Mouse (Mus musculus): ENCODE measurements at regions not wholly inside any gene's neighbourhood (a gene's known extent, or its start where the extent isn't known, plus 50 kb on each side); places are given as distances from the start of the nearest gene placed in this dataset.

DNA sequence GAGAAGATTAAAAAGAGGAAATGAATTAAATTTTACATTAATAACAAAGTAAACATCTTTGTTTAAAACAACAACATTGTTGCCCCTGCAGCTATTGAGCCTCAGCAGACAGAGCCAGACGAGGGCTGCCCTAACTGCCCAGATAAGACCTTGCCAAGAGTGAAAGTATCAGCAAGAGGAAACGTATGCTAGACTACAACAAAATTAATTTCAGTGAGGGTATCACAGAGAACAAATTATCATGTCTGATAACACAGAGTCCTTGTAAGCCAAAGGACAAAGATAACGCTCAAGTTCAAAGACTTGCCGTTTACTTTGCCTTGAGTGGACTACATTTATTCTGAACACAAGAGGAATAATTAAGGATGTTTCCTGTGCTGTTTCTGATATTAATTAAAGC lies 235.0 kb upstream of the Gm15217 start:
- ATAC-seq (replicated peaks in 1 of 2; ENCODE audit: insufficient read depth in 1 of 2, low FRiP score in 2 of 2, low TSS enrichment in 1 of 2, low read depth in 1 of 2, poor library complexity in 2 of 2, severe bottlenecking in 2 of 2), result no peak

- ATAC-seq (replicated peaks in 1 of 2; ENCODE audit: insufficient read depth in 1 of 2, low FRiP score in 2 of 2, low TSS enrichment in 1 of 2, low read depth in 1 of 2, poor library complexity in 2 of 2, severe bottlenecking in 2 of 2), result no peak
Observed at GRCm38 (mm10) chr14:46144707-46145106, 234.5 kb upstream of the Gm15217 start.

GRCm38 (mm10) chr14:46145584-46145983 lies 233.6 kb upstream of the Gm15217 start:
- no peak for ATAC-seq (replicated peaks in 1 of 2; ENCODE audit: insufficient read depth in 1 of 2, low FRiP score in 2 of 2, low TSS enrichment in 1 of 2, low read depth in 1 of 2, poor library complexity in 2 of 2, severe bottlenecking in 2 of 2)

GRCm38 (mm10) chr14:46149073-46149661 lies 230.0 kb upstream of the Gm15217 start:
- ATAC-seq (replicated peaks in 1 of 2; ENCODE audit: insufficient read depth in 1 of 2, low FRiP score in 2 of 2, low TSS enrichment in 1 of 2, low read depth in 1 of 2, poor library complexity in 2 of 2, severe bottlenecking in 2 of 2), result no peak

DNA sequence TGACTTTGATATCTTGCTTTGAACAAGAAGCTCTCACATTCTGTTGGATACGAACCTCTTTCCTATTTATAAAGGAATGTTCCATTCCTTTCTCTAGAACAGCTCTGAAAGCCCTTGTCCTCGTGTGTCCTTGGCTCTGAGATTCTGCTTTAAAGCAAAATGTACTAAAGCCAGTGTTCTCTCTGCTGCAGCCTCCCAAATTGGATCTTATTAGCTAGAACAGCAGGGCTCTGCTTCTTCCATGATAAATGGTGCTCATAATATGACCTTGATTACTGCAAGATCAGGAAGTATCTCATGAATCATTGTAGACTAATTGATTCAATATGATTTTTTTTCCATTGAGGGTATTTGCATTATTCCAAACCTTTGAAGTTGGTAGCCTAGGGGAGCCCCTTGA lies 220.5 kb upstream of the Gm15217 start:
- no peak for ATAC-seq (replicated peaks in 1 of 2; ENCODE audit: insufficient read depth in 1 of 2, low FRiP score in 2 of 2, low TSS enrichment in 1 of 2, low read depth in 1 of 2, poor library complexity in 2 of 2, severe bottlenecking in 2 of 2)

DNA sequence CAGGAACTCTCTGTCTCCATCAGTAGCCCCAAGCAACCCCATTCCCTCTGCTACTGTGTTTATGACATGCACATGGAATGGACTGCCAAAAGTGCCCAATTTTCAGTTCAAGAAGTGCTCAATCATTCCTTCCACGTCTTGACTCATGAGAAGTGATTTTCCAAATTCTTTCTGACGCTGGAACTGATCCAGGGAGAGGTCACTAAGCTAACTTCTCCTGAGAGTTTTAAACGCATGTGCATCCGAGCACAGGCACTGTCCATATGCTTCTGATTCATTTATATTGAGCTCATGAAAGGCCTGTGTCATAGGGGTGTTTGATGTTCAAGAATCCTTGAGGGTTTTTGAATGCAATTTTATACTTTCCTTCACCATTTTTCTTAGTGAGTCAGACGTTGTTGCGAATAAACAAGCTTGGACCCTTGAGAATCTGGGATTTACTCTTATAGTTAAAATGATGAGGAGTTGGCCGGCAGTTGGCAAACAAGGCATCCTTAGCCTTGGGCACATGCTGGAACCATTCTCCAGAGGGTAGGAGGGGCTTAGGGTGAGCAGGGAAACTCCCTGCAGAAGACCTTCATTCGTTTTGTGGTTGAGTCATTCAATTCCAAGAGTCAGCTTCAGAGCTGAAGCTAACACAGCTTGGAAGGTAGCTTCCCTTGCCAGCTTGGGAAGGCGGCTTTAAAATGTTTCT lies 206.9 kb upstream of the Gm15217 start:
- ATAC-seq (replicated peaks in 1 of 2; ENCODE audit: insufficient read depth in 1 of 2, low FRiP score in 2 of 2, low TSS enrichment in 1 of 2, low read depth in 1 of 2, poor library complexity in 2 of 2, severe bottlenecking in 2 of 2), result no peak

- no peak for ATAC-seq (replicated peaks in 1 of 2; ENCODE audit: insufficient read depth in 1 of 2, low FRiP score in 2 of 2, low TSS enrichment in 1 of 2, low read depth in 1 of 2, poor library complexity in 2 of 2, severe bottlenecking in 2 of 2)
Observed at GRCm38 (mm10) chr14:46172875-46173324, 206.3 kb upstream of the Gm15217 start.

DNA sequence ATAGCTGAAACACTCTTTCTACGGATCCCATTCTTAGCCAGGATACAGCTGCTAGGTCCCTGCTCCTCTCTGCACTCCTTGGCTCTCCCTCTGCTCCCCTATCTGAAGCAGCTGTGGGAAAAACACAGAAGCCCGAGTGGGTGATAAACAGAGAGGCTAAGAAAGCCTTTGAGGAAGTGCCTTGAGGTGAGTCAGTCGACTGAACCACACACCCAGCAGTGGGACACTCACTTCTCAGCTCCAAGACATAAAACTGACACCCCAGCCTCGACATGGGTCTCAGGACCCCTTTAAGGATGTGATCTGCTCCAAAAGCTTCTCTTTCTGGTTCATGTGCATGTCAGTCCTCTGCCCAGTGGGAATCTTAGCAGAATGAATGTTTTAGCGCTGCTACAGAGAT lies 204.8 kb upstream of the Gm15217 start:
- ATAC-seq (replicated peaks in 1 of 2; ENCODE audit: insufficient read depth in 1 of 2, low FRiP score in 2 of 2, low TSS enrichment in 1 of 2, low read depth in 1 of 2, poor library complexity in 2 of 2, severe bottlenecking in 2 of 2), result peak; percentile 18 to 41; a peak in 2 of 4 replicates

- peak; percentile 52 to 53; a peak in 2 of 4 replicates for ATAC-seq (replicated peaks in 1 of 2; ENCODE audit: insufficient read depth in 1 of 2, low FRiP score in 2 of 2, low TSS enrichment in 1 of 2, low read depth in 1 of 2, poor library complexity in 2 of 2, severe bottlenecking in 2 of 2)
Observed at GRCm38 (mm10) chr14:46175291-46176216, 203.7 kb upstream of the Gm15217 start.

GRCm38 (mm10) chr14:46179024-46179423 lies 200.2 kb upstream of the Gm15217 start:
- peak; percentile 69 to 85; a peak in 3 of 4 replicates for ATAC-seq (replicated peaks in 1 of 2; ENCODE audit: insufficient read depth in 1 of 2, low FRiP score in 2 of 2, low TSS enrichment in 1 of 2, low read depth in 1 of 2, poor library complexity in 2 of 2, severe bottlenecking in 2 of 2)

GRCm38 (mm10) chr14:46191639-46192399 lies 187.4 kb upstream of the Gm15217 start:
- ATAC-seq (replicated peaks in 1 of 2; ENCODE audit: insufficient read depth in 1 of 2, low FRiP score in 2 of 2, low TSS enrichment in 1 of 2, low read depth in 1 of 2, poor library complexity in 2 of 2, severe bottlenecking in 2 of 2), result no peak

DNA sequence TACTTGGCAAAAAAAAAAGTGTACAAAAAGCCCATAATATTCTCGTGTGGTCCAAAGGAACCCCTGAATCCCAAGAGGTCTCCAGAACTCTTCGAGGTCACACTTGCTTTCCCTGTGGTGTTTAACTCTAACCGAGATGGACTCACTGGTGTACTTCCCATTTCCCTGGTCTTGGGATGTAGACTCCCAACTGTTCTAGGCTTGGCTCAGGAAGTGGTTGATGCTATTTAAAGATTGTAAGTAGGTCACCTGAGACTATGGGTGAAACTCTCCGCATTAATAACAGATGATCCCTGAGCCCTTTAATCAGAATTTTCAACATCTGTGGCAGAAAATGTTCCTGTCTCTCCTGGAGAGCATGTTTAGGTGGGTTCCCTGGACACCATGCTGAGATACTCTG lies 185.6 kb upstream of the Gm15217 start:
- no peak for ATAC-seq (replicated peaks in 1 of 2; ENCODE audit: insufficient read depth in 1 of 2, low FRiP score in 2 of 2, low TSS enrichment in 1 of 2, low read depth in 1 of 2, poor library complexity in 2 of 2, severe bottlenecking in 2 of 2)

DNA sequence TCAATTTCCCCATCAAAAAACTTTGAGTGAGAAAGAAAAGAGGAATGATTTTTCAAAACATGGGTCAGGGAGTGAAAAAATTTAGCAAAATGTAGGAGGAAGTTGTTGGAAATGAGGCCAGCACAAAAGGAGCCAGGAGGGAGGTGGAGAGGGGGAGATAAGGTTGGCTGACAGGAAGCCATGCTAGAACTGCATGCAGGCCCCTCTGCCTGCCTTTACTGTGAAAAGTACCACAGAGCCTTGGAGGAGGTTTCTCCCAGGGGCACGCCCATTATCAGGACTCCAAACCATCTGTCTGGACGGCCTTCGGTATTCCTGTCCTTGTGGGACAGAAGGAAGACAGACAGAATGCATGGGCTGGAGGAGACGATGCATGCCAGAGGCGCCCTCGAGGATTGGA lies 183.3 kb upstream of the Gm15217 start:
- peak; percentile 68 to 78; a peak in 3 of 4 replicates for ATAC-seq (replicated peaks in 1 of 2; ENCODE audit: insufficient read depth in 1 of 2, low FRiP score in 2 of 2, low TSS enrichment in 1 of 2, low read depth in 1 of 2, poor library complexity in 2 of 2, severe bottlenecking in 2 of 2)

DNA sequence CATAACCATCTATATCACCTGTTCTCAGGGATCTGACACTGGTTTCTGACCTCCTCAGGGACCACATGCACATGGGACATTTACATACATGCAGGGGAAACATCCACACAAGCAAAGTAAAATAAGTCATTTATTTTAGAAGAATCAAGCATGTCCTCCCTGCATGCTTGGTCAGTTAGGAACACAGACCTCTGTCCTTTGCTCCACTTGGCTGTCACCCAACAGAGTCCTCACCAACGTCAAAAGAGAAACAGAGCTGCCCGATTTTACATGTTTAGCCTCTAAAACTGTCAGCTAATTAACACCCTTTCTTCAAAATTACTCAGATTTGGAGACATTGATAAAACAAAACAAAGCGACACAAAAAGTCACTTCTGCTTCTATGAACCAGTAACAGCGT lies 176.4 kb upstream of the Gm15217 start:
- ATAC-seq (replicated peaks in 1 of 2; ENCODE audit: insufficient read depth in 1 of 2, low FRiP score in 2 of 2, low TSS enrichment in 1 of 2, low read depth in 1 of 2, poor library complexity in 2 of 2, severe bottlenecking in 2 of 2), result no peak

DNA sequence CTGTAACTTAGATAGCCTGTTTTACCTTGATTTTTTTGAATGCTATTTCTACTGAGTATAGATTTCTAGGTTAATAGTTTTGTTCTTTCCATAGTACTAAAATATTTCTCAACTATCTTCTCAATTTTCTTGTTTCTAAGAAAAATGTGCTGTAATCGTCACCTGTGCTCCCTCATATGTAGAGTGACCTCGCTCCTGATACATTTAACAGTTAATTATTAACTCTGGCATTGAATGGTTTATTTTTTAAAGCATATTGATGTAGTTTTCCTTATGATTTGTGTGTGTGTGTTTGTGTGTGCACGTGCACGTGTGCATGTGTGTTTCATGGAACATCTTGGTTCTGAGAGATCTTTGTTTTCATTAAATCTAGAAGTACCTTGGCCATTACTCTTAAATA lies 158.7 kb upstream of the Gm15217 start:
- ATAC-seq (replicated peaks in 1 of 2; ENCODE audit: insufficient read depth in 1 of 2, low FRiP score in 2 of 2, low TSS enrichment in 1 of 2, low read depth in 1 of 2, poor library complexity in 2 of 2, severe bottlenecking in 2 of 2), result no peak

DNA sequence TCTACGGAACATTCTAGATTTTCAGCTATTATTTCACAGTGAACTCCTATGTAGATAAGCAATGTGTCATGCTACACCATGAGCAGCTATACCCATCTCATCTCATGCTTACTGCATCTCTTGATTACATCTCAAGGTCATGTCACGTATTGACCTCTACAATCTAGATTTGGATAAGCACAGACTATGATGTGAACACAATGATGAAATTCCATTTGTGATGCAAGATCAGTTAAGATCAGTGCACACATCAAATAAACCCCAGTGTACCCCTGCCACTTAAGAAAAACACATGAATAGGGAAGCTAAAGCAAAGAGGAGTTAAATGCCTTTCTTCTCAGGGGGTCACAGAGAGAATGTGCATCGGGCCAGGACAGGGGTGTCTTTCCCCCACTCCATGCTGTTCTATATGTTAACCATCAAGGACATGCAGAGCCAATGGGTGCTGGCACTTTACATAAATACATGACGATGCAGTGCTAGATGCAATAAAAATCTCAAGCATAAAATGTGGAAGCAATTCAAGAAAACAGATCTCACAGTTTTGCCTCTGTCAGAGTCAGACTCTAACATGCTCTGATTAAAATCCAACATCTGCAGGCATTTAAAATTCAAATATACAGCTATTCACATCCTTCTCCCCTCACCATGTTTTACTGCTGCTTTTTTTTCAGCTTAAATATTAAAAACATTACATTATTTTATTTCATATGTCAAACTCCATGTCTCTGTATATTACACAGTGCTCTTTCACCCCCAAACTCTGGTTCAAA lies 157.1 kb upstream of the Gm15217 start:
- ATAC-seq (replicated peaks in 1 of 2; ENCODE audit: insufficient read depth in 1 of 2, low FRiP score in 2 of 2, low TSS enrichment in 1 of 2, low read depth in 1 of 2, poor library complexity in 2 of 2, severe bottlenecking in 2 of 2), result no peak

DNA sequence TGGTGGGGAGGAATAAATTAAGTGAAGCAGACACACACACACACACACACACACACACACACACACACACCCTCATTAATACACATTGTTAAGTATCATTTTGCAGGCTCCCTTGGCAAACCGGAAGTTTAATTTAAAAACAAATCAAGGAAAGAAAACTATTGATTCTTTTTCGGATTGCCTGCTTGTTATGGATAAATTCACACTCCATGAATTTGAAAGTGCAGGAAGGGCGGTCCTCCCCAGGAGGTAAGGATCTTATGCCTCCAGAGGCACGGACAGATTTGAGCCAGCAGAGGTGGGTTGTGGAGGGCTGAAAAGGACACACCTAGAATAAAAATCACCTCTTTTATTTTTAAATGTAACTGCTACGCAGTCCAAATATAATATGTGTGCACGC lies 156.2 kb upstream of the Gm15217 start:
- ATAC-seq (replicated peaks in 1 of 2; ENCODE audit: insufficient read depth in 1 of 2, low FRiP score in 2 of 2, low TSS enrichment in 1 of 2, low read depth in 1 of 2, poor library complexity in 2 of 2, severe bottlenecking in 2 of 2), result no peak

Data from hematopoietic stem cell, adult 5-6 weeks (primary cell).